Mouse (Mus musculus) brain, embryonic 14.5 days (tissue): ENCODE measurements around the gene Gm28043.

Source experiments
- CTCF ChIP-seq: fragments of 200-500 bp; IDR thresholded peaks from 2 replicates; pipeline ENCODE4 v1.5.1; 2012; ENCODE audit warnings: inconsistent platforms, mild to moderate bottlenecking, moderate library complexity, borderline replicate concordance; ENCODE audit not compliant: insufficient read depth, insufficient read length; ENCODE audit errors: extremely low read depth
- POLR2A ChIP-seq: fragments of 200-500 bp; IDR thresholded peaks from 2 replicates; pipeline ENCODE4 v1.6.1; 2012; ENCODE audit warnings: mild to moderate bottlenecking, inconsistent platforms, borderline replicate concordance; ENCODE audit not compliant: poor library complexity, insufficient read depth, insufficient read length, severe bottlenecking; ENCODE audit errors: extremely low read depth

DNA sequence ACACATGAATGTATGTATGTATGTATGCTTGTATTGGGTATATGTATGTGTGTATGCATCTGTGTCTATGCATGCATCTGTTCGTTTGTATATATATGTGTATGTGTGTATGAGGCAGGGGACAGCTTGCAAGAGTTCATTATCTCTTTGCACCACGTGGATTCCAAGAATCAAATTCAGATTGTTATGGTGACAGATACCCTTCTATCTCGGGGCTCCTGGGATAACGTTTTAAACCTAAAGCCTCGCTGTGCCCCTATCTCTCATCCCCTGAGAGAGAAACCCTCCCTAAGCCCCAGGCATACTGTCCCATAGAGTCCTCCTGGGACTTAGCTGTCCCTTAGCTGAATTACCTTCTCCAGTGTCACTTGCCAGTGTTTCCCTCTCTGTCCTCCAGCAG, 31.1 kb upstream of the Gm28043 start:
- no peak for TF ChIP-seq CTCF
- TF ChIP-seq POLR2A, result no peak
